Mouse (Mus musculus): Measurements from ENCODE around the gene Ttll13.

Gene Ttll13

DNA sequence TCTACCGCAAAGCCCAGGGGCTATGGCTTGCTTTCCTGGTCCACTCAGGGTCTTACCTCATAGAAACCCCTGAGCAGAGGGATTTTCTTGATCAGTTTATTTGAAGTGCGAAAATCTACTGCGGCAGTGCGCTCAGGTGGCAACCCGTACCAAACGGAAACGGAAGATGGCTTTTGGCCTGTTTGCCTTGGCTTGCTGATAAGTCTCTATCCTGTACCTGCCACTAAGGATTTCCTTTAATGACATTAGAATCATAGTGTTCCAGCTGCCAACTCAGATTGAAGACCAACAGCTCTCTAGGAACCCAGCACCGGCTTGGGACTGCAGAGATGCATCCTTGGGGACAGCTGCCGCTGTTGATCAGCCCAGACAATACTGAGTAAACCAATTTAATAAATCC, 12.4 kb upstream of the Ttll13 start:
- TF ChIP-seq GATA4 (IDR thresholded peaks at IDR 0.05; ENCODE audit: insufficient replicate concordance, low read length): no peak

DNA sequence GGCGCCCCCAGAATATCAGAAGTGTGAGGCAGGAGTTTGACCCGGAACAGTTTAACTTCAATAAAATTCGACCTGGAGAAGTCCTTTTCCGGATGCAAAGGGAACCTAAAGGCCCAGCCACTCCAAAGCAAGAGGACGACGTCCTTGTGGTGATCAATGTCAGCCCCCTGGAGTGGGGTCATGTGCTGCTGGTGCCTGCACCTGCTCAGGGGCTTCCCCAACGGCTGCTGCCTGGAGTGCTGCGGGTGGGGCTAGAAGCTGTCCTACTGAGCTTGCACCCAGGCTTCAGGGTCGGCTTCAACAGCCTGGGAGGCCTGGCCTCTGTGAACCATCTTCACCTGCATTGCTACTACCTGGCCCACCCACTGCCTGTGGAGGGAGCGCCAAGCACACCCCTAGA, 7.6 kb upstream of the Ttll13 start:
- TF ChIP-seq GATA4 (IDR thresholded peaks at IDR 0.05; ENCODE audit: insufficient replicate concordance, low read length): no peak

DNA sequence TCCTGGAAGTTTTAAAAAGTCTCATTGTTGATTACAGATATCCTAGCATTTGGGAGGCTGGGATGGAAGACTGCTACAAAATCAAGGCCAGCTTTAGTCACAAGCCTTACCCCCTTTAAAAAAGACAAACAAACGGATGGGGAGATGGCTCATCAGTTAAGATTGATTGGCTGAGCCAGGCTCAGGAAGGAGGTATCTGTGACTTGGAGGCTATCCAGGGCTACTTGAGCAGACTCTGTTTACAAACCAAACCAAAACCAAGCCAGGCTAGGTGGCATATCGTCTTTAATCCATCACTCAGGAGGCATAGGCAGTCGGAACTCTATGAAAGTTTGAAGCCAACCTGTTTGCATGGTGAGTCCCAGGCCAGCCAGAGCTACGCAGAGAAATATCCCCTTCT, 4.5 kb upstream of the Ttll13 start:
- TF ChIP-seq GATA4 (IDR thresholded peaks at IDR 0.05; ENCODE audit: insufficient replicate concordance, low read length): no peak

DNA sequence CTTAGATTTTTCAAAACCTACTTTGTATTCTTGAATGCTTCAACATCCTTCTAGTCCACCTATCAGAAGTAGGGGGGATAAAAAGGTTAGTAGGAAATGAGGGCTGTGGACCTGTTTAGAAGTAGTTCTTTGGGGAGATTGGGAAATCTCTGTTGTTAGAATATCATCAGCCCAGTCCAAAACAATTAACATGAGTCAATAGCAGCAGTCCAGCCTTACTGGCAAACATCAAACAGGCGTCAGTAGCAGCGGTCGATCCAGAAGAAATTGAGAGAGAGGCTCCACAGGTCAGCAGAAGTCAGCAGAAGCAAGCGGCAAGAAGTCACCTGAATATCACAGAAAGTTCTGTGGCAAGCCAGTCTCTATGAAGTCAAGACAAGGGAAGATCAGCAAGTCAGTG, 1.3 kb upstream of the Ttll13 start:
- no peak for TF ChIP-seq GATA4 (IDR thresholded peaks at IDR 0.05; ENCODE audit: insufficient replicate concordance, low read length)

DNA sequence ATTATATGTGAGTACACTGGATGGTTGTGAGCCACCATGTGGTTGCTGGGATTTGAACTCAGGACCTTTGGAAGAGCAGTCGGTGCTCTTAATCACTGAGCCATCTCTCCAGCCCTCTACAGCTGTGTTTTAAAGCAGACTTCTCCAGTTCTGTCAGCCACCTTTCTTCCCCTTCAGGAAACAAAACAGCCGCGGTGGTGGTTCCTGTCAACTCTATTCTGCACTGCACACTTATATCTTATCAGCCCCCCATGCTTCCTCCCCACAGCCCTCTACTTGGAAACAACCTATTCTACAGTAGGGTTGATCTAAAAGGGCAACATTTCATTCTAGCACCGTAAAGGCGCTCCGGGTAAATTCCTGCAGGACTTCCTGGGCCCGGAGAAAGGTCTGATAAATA, 683 bp downstream of the Ttll13 start:
- TF ChIP-seq GATA4 (IDR thresholded peaks at IDR 0.05; ENCODE audit: insufficient replicate concordance, low read length): peak; percentile 36; the same call in 1 of the 2 replicates

DNA sequence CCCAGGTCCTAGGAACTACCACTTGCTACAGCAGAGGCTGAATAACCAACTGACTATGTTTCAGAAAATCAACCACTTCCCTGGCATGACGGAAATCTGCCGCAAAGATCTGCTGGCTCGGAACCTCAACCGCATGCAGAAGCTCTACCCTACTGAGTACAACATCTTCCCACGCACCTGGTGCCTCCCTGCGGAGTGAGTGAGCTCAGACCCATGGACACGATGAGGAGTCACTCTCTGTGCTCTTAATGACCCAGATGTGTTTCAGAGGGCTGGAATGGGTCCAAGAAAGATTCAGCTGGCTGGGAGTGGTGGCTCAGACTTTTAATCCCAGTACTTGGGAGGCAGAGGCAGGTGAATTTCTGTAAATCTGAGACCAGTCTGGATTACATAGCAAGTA, 6.3 kb downstream of the Ttll13 start:
- no peak for TF ChIP-seq GATA4 (IDR thresholded peaks at IDR 0.05; ENCODE audit: insufficient replicate concordance, low read length)

DNA sequence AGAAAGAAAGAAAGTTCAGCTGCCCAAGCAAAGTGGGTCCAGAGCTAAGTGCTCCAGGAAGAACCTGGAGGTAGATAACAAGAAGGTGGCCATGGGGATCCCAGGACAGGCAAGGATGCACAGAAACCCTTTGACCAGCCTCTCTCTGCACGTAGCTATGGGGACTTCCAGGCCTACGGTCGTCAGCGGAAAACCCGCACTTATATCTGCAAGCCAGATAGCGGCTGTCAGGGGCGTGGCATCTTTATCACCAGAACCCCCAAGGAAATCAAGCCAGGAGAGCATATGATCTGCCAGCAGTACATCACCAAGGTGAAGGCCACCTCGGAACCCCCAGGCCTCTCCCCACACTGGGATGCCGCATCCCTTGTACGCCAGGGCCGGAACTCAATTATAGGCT, 6.7 kb downstream of the Ttll13 start:
- no peak for TF ChIP-seq GATA4 (IDR thresholded peaks at IDR 0.05; ENCODE audit: insufficient replicate concordance, low read length)

DNA sequence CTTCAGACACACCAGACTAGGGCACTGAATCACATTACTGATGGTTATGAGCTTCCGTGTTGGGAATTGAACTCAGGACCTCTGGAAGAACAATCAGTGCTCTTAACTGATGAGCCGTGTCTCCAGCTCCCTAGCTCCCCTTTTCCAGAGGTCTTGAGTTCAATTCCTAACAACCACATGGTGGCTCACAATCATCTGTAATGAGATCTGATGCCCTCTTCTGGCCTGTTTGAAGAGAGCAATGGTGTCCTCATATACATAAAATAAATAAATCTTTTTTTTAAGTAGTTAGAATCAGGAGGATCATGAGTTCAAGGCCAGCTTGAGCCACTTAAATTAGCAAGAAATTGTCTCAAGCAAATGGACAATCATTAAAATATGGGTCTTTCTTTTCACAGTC, 9.8 kb downstream of the Ttll13 start:
- TF ChIP-seq GATA4 (IDR thresholded peaks at IDR 0.05; ENCODE audit: insufficient replicate concordance, low read length): no peak

DNA sequence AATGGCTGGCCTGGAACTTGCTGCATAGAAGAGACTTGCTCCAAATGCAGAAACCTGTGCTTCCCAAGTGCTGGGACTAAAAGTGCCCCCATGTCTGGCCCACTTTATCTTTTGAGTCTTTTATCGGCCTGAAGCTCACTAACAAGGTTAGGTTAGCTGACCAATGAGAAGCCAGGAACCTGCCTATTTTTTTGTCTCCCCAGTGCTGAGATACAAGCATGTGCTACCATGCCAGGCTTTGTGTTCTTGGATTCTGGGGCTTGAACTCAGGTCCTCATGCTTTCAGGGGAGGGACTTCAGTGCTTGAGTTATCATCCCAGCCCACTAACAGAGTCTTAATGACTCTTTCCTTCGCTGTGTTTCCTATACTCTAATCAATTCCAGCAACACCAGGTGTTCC, 11.5 kb downstream of the Ttll13 start:
- TF ChIP-seq GATA4 (IDR thresholded peaks at IDR 0.05; ENCODE audit: insufficient replicate concordance, low read length): no peak

DNA sequence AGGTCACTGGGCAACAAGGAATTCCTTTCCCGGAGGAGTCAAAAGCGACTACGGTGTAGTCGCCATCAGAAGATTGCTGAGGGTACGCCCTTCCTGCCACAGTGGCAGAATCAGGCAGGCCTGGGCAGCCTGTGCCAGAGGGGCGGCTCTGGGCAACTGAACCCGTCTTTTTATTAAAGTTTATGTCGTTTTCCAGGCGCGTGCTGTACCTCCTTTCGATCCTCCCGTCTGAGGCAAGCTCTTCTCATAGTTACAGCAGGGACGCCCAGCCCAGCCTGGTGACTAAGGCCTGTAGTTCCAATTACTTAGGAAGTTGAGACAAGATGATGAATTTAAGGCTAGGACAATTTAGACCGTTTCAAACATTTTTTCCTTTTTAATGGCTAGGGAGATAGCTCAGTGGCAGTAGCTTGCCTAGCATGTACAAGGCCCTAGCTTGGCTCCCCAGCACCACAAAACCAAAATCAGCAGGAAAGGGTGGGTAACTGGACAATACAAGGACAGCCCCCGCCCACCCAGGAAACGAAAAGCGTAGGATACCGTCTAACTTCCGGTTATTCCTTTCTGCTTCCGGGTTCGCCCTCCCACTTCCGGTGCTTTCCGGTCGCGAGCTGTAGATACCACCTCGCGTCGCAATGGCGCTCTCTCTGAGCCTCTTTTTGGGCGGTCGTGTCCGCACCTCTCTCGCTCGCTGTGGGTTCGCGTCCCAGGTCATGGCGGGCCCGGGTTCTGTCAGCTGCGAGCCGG, 14.6 kb downstream of the Ttll13 start, which contains the start of gene Ngrn:
TSS of gene Ngrn (plus strand) at position 591 of the 747 bp plus-strand sequence.
- TF ChIP-seq GATA4 (IDR thresholded peaks at IDR 0.05; ENCODE audit: insufficient replicate concordance, low read length): peak; percentile 67; the same call in 1 of the 2 replicates

DNA sequence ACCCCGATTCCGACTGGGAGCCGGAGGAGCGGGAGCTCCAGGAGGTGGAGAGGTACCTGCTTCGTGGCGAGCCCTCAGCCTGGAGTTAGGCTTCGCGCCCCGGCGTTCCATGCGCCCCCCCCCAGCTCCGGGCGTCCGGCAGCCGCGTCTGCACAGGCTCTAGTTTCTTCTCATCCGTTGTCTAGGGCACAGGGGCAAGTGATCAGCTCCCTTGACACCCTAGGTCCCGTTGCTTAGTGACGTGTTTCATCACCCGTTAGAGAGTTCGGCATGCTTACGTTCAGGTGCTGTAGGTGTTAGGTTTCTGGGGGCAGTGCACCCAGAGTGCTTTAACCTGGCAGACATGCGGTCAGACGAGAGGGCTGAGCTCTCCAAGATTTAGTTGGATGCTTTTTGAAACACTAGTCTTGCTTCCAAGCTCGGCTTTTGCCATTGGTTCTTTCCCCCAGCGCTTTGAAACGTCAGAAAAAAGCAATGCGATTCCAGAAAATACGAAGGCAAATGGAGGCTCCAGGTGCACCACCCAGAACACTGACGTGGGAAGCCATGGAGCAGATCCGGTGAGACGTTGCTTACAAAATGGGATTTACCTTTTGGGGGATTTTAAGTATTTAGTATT, 15.3 kb downstream of the Ttll13 start:
- TF ChIP-seq GATA4 (IDR thresholded peaks at IDR 0.05; ENCODE audit: insufficient replicate concordance, low read length): no peak

DNA sequence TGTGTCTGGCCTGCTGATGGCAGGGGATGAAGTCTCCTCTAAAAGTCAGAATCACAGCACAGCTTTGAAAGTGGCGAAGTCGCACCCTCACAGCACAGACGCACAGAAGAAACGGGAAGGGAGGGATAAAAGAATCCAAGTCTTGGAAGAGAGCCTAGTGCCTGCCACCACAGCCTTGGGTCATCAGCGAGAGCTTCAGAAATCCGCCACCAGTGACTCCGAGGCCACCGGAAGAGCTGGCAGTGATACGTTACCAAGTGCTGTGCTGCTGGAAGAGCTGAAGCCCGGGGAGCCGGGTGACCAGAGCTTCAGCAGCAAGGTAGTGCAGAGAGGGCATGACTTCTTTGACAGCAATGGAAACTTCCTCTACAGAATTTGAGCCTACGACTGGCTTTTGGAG, 18.4 kb downstream of the Ttll13 start:
- no peak for TF ChIP-seq GATA4 (IDR thresholded peaks at IDR 0.05; ENCODE audit: insufficient replicate concordance, low read length)

DNA sequence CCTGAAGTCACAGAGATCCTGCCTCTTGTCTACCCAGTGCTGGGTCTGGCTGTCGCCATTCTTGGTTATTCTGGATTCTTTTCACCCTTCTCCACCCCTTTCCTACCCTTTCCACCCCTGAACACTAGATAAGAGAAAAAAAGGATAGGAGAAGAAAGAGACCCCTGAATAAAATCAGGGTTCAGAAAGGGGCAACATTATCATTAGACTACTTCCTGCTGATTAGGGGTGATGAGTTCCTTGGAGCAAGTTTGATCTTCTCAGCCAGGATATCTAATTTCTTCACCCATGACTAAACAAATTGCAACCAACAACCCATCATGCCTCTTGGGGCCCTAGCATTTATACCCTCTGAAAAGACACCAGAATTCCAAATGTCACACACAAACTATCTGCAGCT, 21.6 kb downstream of the Ttll13 start:
- no peak for TF ChIP-seq GATA4 (IDR thresholded peaks at IDR 0.05; ENCODE audit: insufficient replicate concordance, low read length)

DNA sequence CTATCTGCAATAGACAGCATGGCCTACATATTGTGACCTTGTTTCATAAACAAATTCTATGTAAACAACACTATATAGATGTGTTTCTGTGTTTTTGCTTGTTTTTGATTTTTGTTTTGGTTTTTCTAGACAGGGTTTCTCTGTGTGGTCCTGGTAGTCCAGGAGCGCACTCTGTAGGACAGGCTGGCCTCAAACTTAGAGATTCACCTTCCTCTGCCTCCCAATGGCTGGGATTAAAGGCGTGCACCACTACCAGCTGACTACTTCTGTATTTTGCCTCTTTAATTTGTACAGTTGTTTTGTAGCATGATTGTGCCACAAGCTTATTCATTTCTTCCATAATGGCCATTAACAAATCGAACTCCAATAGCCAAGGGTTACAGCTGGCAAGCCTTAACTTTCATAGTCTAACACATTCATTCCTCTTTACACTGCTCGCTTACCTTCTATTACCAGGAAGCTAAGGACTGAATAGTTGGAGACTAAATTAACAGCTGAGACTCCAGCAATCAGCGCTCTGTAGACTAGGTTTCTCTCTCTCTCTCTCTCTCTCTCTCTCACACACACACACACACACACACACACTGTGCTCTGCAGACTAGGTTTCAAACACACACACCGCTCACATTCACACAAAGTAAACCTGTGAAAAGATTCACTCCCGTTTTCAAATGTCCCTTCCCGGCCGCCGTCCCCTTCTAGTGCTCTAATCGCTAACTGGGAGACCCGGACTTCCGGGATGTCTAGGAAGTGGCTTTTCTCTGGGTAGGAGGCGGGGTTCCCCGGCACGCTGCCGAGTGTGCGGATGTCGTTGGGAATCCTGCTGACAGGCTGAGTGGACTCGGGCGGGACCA, 22.9 kb downstream of the Ttll13 start, which contains the start of gene Vps33b:
TSS of gene Vps33b (plus strand) at position 753 of the 854 bp plus-strand sequence.
- TF ChIP-seq GATA4 (IDR thresholded peaks at IDR 0.05; ENCODE audit: insufficient replicate concordance, low read length): peak; percentile 91

DNA sequence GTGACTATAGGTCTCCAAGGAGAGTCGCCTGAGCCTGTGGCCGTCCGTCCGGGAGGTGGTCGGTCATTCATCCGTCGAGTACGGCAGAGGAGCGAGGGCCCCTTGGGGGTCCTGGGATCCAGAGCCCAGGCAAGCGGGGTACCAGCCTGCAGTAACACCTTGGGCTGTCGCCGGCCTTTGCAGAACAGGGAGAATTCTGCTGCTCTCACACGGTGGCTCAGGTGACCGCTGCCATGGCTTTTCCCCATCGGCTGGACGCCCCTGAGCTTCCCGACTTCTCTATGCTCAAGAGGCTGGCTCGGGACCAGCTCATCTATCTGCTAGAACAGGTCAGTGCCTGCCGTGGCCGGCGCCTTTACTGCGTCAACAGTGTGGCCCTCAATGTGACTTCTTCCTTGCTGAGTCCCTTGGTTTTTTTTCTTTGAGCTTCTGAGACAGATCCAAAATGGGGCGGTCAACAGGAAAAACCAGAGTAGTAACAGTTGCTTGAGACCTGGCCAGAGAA, 23.6 kb downstream of the Ttll13 start:
- no peak for TF ChIP-seq GATA4 (IDR thresholded peaks at IDR 0.05; ENCODE audit: insufficient replicate concordance, low read length)

Data from liver, adult (tissue).